Mouse (Mus musculus) kidney, embryonic 16.5 days (tissue): ENCODE results near the gene Gusb. TPM values are rescaled to one million over a fixed set of nuclear protein-coding genes. Genes with fewer than 3 reads are reported as not detected.

ENCODE experiments used
- ATAC-seq: fragments of 200-750 bp; cut with Nextera tagmentation; 2 replicates; pipeline ENCODE4 v1.8.0; 2017; ENCODE audit warnings: moderate TSS enrichment; ENCODE audit not compliant: low FRiP score, low TSS enrichment
- H3K27ac ChIP-seq: fragments of 300-500 bp; sonication (generic); 2 replicates; pipeline ENCODE4 v1.5.1; 2014; ENCODE audit warnings: low read length
- H3K27me3 ChIP-seq: fragments of 300-500 bp; sonication (generic); 2 replicates; pipeline ENCODE4 v1.6.1; 2014; ENCODE audit warnings: low read length, control low read depth, mixed read lengths; ENCODE audit not compliant: insufficient read depth
- H3K36me3 ChIP-seq: fragments of 300-500 bp; sonication (generic); 2 replicates; pipeline ENCODE4 v1.6.1; 2014; ENCODE audit warnings: low read length, control low read depth, mixed read lengths; ENCODE audit not compliant: insufficient read depth
- H3K4me1 ChIP-seq: fragments of 300-500 bp; sonication (generic); 2 replicates; pipeline ENCODE4 v1.6.1; 2014; ENCODE audit warnings: low read length, control low read depth, mixed read lengths; ENCODE audit not compliant: insufficient read depth
- H3K4me2 ChIP-seq: fragments of 300-500 bp; sonication (generic); replicated peaks from 2 replicates; pipeline ENCODE4 v1.6.1; 2014; ENCODE audit warnings: low read depth, low read length
- H3K4me3 ChIP-seq: fragments of 300-500 bp; sonication (generic); 2 replicates; pipeline ENCODE4 v1.5.1; 2014; ENCODE audit warnings: mild to moderate bottlenecking, low read length
- H3K9ac ChIP-seq: fragments of 300-500 bp; sonication (generic); replicated peaks from 2 replicates; pipeline ENCODE4 v1.6.1; 2014; ENCODE audit warnings: low read length
- H3K9me3 ChIP-seq: fragments of 300-500 bp; sonication (generic); 2 replicates; pipeline ENCODE4 v1.6.1; 2016; ENCODE audit warnings: low read length, control low read depth
- WGBS: fragments of 180-500 bp; shearing (Covaris S2); extraction: QIAGEN DNeasy Blood & Tissue Kit; methylation state at CpG from one replicate; pipeline ENCODE4 v1.1.7; 2014; 5-methylcytosine and 5-hydroxymethylcytosine counted together
- polyA plus RNA-seq: library from polyadenylated mRNA; unstranded; fragments of >200 nt; fragmentation: Nextera tagmentation; extraction: Ambion mirVana; gene quantifications from 2 replicates; pipeline ENCODE4 v1.2.1, GENCODE M21; 2015

The Gusb gene
- polyA plus RNA-seq, 1 experiment from 2014 or later, result 55.0 TPM

DNA sequence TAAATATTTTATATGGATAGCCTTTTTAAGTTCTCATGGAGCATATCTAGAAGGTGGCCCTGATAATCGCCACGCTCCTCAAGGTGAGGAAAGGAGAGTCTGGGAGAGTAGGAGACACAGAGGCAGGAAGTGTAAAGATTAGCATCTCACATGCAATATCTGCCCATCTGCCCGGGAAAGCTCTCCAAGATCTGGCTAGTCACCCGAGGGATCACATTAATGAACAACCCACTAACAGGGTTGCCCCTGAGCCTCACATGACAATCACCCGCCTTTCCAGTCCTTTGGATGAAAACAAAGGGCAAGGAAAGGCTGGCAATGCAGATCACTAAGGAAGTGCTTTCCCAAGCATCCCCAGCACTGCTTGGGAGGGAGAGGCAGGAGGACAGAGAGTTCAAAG, 24.3 kb upstream of the Gusb start:
- H3K4me3 ChIP-seq, result no peak overlapping the region
- ATAC-seq, result no peak
- no peaks in the 10 kb centered on the region for H3K27me3 ChIP-seq
- H3K9ac ChIP-seq, result no peak overlapping the region
- 69% methylated on average over 5 of the region's 5 CpGs for WGBS
- no peaks in the 10 kb centered on the region for H3K9me3 ChIP-seq
- no peak overlapping the region for H3K4me2 ChIP-seq
- H3K4me1 ChIP-seq, result peaks cover 14% of the 10 kb centered on the region
- H3K27ac ChIP-seq, result no peak overlapping the region
- no peaks in the 10 kb centered on the region for H3K36me3 ChIP-seq

DNA sequence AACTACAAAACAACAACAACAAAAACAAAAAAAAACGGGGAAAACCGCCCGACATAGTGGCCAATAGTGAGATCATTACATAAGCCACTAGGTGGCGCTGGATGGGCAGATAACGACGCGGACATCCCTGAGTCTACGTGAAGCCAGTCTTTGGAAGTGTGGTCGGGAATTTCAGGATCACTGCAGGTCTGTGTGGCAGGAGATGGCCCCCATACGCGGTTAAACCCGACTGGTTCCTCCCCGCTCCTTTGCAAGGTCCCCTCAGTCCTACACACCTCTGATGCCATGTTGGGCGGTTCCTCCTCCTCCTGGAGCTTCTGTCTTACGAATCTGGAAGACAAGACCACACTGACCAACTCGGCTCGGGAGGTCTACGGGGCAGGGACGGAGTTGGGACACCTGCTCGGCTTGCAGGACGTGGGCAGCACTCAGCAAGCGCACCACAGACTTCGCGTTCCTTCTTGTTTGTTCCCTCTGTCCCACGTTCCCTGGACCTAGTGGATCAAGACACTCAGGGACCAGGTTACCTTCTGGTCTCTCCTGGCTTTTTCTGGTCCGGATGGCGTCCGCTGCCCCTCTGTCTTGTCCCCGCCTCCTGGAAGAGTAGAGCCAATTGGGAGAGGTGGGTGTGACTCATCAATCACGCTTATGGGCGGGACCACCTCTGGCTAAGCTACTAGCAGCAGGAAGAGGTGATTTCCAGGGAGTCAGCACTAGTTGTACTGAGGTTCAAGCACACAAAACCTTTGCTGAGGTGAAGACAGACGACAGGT, 21.1 kb upstream of the Gusb start:
- ATAC-seq, result peak; percentile 93

DNA sequence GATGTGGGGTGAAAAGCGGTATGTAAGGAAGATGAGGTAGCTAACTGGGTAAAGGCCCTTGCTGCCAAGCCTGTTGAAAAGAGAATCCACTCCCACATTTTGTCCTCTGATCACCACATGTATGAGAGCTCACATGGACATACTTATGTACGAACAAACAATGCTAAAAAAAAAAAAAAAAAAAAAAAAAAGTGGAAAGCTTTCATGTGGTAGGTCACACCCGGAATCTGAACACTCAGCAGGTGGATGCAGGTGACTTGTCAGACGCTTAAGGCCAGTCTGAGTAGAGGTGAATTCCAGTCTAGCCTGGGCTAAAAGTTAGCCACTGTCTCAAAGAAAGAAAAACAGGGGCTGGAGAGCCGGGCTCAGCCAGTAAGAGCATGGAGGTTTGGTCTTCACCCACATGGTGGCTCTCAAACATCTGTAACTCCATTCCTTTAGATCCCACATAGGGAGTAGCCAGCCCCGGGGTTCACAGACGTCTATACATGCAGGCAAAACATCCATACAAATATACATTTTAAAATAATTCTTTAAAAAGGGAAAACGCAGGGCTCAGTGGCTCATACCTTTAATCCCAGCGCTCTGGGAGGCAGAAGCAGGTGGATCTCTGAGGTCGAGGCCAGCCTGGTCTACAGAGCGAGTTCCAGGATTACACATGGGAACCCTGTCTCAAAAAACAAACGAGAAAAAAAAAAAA, 20.4 kb upstream of the Gusb start:
- H3K4me3 ChIP-seq, result peak overlapping the region; percentile 57
- H3K9me3 ChIP-seq, result no peaks in the 10 kb centered on the region
- H3K36me3 ChIP-seq, result no peaks in the 10 kb centered on the region; the same call in 1 of the 2 replicates
- H3K27me3 ChIP-seq, result no peaks in the 10 kb centered on the region
- WGBS, result 39% methylated on average over 12 of the region's 12 CpGs
- H3K4me1 ChIP-seq, result peaks cover 7% of the 10 kb centered on the region
- H3K9ac ChIP-seq, result peak overlapping the region; percentile 69; the same call in 1 of the 2 replicates
- H3K4me2 ChIP-seq, result peak overlapping the region; percentile 72
- no peak overlapping the region for H3K27ac ChIP-seq
- no peak for ATAC-seq

More for the DNA sequence above, 21.1 kb upstream of the Gusb start:
- Histone ChIP-seq H3K9ac (peak overlapping the region; percentile 69), H3K4me2 (peak overlapping the region; percentile 72), H3K27me3 (no peaks in the 10 kb centered on the region), H3K36me3 (no peaks in the 10 kb centered on the region), H3K27ac (peak overlapping the region; percentile 70), H3K9me3 (no peaks in the 10 kb centered on the region), H3K4me1 (peaks cover 7% of the 10 kb centered on the region), H3K4me3 (peak overlapping the region; percentile 57)
- WGBS, result under 1% methylated on average over 32 of the region's 32 CpGs

DNA sequence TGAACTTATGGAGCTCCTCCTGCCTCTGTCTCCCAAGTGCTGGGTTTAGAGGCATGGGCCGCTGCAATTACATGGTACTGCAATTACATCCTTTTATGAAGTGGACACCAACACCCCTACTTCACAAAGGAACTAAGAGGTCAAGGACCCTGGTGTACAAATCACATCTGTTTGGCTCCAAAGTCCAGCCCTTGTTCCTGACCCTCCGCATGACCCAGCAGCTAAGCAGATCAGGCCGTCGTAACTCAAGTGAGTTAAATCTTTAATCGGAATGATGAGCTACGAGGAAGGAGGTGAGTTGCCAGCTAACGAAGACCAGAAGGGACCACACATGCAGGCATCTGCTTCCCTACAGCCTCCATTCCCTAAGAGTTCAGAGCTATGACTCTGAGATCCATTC, 19.5 kb upstream of the Gusb start:
- Histone ChIP-seq H3K27ac (no peak overlapping the region), H3K4me3 (no peak overlapping the region), H3K9ac (no peak overlapping the region), H3K27me3 (no peaks in the 10 kb centered on the region), H3K4me1 (peaks cover 7% of the 10 kb centered on the region), H3K4me2 (no peak overlapping the region), H3K36me3 (no peaks in the 10 kb centered on the region; the same call in 1 of the 2 replicates), H3K9me3 (no peaks in the 10 kb centered on the region)
- WGBS, result 51% methylated on average over 7 of the region's 7 CpGs
- ATAC-seq, result no peak

DNA sequence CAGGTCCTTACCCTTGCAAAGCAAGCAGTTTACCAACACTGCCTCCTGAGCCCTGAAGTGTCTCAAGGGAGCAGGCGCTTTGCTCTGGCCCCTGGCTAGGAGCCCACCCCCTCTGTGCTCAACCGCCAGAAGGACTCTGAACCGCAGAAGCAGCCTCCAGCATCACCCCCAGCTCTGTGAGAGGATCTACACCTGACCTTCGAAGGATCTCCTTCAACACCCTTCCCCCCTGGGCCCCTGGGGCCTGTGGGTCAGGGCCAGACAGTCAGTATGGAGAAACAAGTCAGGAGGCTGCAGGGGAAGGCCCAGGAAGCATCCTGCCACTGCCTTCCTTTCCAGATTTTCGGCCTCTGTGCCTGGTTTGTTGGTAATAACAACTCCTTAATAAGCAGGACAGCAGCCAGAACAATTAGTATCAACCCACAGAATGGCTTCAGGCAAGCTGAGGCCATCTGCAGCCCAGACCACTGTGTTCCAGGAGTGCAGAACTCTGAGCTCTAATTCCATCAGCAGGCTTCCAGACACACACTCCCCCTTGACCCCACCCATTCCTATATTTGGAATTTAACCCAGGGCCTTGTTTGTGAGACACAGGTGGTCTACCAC, 18.6 kb upstream of the Gusb start:
- H3K27ac ChIP-seq, result no peak overlapping the region
- no peaks in the 10 kb centered on the region for H3K9me3 ChIP-seq
- no peak overlapping the region for H3K4me2 ChIP-seq
- H3K36me3 ChIP-seq, result no peaks in the 10 kb centered on the region; the same call in 1 of the 2 replicates
- no peak overlapping the region for H3K4me3 ChIP-seq
- H3K27me3 ChIP-seq, result no peaks in the 10 kb centered on the region
- peaks cover 7% of the 10 kb centered on the region for H3K4me1 ChIP-seq
- H3K9ac ChIP-seq, result no peak overlapping the region
- no peak for ATAC-seq
- WGBS, result 65% methylated on average over 5 of the region's 5 CpGs

DNA sequence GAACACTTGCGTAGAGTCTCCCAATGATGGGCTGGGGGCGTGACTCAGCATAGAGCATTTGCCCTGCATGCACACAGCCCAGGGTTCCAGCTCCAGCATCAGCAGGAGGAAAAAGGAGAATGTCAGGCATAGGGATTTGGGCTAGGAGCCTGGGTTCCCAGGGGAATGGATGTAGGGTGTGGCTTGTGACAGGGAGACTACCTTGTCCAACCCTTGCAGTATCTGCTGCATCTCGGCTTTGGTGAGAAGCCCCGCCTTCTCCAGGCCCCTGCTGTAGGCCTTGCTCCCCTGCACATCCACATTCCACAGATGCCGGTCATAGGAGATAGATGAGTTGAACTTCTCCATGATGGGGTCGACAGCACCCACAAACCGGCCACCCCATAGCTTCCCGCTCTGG, 16.6 kb upstream of the Gusb start:
- H3K27ac ChIP-seq, result no peak overlapping the region
- WGBS, result 76% methylated on average over 8 of the region's 8 CpGs

DNA sequence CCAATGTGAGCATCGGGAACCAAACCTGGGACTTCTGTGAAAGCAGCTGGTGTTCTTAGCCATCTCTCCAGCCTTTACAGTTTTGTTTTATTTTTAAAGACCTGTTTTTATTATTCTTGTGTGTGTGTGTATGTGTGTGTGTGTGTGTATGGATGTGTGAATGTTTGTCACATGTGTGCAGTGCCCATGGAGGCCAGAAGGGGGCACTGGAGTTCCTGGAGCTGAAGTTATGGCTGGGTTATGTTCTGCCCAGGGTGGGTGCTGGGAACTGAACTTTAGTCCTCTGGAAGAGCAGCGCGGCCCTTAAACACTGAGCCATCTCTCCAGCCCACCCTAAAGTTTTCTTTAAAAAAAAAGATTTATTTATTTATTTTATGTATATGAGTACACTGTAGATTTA, 12.3 kb upstream of the Gusb start:
- Histone ChIP-seq H3K9ac (no peak overlapping the region), H3K36me3 (peaks cover 32% of the 10 kb centered on the region), H3K27me3 (no peaks in the 10 kb centered on the region), H3K27ac (no peak overlapping the region), H3K4me2 (no peak overlapping the region), H3K4me1 (no peaks in the 10 kb centered on the region), H3K9me3 (peaks cover 12% of the 10 kb centered on the region), H3K4me3 (no peak overlapping the region)
- WGBS, result 100% methylated on average over 3 of the region's 3 CpGs
- ATAC-seq, result no peak

More for the DNA sequence above, 16.6 kb upstream of the Gusb start:
- no peak overlapping the region for H3K4me3 ChIP-seq
- H3K36me3 ChIP-seq, result peaks cover 17% of the 10 kb centered on the region
- no peak for ATAC-seq
- H3K4me2 ChIP-seq, result no peak overlapping the region
- no peaks in the 10 kb centered on the region for H3K27me3 ChIP-seq
- H3K9me3 ChIP-seq, result 0 out of 2 replicates have a peak, but pooled peaks cover 2% of the 10 kb centered on the region
- H3K4me1 ChIP-seq, result peaks cover 5% of the 10 kb centered on the region
- H3K9ac ChIP-seq, result no peak overlapping the region

DNA sequence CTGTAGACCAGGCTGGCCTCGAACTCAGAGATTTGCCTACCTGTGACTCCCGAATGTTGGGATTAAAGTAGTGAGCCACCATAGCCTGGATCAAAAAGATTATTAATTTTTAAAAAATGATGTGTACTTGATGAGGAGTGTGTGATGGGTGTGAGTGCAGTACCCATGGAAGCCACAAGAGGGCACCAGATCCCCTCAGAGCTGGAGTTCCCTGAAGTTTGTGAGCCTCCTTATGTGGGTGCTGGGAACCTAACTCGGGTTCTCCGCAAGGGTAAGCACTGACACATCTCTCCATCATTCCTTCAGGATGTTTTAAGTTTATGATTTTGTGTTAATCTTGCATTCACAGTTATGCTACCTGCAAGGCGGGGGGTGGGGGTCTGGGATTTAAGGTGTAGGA, 8.1 kb upstream of the Gusb start:
- no peak overlapping the region for H3K4me2 ChIP-seq
- no peak overlapping the region for H3K27ac ChIP-seq
- H3K9ac ChIP-seq, result no peak overlapping the region
- H3K4me3 ChIP-seq, result no peak overlapping the region
- H3K27me3 ChIP-seq, result no peaks in the 10 kb centered on the region
- 95% methylated on average over 5 of the region's 5 CpGs for WGBS
- peaks cover 18% of the 10 kb centered on the region for H3K9me3 ChIP-seq
- H3K4me1 ChIP-seq, result no peaks in the 10 kb centered on the region
- peaks cover 29% of the 10 kb centered on the region for H3K36me3 ChIP-seq
- ATAC-seq, result no peak

DNA sequence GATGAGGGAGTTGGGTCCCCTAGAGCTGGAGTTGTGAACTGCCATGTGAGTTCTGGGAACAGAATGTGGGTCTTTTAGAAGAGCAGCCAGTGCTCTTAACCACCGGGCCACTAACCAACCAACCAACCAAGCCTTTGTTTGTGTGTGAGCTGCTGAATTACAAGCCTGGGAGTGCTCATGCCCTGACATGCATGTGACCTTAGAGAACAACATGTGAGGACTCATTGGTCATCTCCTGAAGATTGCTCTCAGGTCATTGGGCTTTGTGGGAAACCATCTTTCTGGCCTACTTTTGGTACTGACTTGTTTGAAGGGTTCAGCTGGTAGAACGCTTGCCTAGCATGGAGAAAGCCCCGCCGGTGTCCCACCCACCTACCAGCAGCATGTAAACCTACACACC, 6.9 kb upstream of the Gusb start:
- Histone ChIP-seq H3K9ac (no peak overlapping the region), H3K9me3 (peaks cover 24% of the 10 kb centered on the region), H3K36me3 (peaks cover 18% of the 10 kb centered on the region), H3K4me3 (no peak overlapping the region), H3K27ac (no peak overlapping the region), H3K4me1 (no peaks in the 10 kb centered on the region), H3K27me3 (no peaks in the 10 kb centered on the region), H3K4me2 (no peak overlapping the region)
- ATAC-seq, result no peak
- 92% methylated on average over 4 of the region's 4 CpGs for WGBS
